Mouse (Mus musculus): ENCODE data around the gene Ubox5.

DNA sequence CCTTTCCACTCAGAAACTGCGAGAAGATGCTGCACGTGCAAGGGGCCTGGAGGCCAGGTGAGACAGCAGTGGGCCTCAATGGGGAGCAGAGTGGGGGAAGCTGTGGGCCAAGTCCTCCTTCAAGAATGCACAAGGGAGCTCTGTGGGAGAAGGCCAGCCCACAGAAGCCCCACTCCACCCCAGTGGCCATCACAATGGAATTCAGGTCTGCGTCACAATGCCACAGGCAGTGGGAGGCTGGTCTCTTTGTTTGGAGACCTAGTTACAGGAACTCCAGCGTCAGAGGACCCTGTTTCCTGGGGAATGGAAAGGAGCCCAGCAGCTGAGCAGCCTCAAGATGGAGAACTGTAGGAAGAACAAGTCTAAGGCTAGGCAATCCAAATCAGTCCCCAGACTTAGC is 40.7 kb downstream of the Ubox5 start:
- TF ChIP-seq GATA1 (IDR thresholded peaks at IDR 0.05; ENCODE audit: borderline replicate concordance, low read length): no peak
- no peak for TF ChIP-seq FLI1 (IDR thresholded peaks at IDR 0.05; ENCODE audit: low read length)

All from megakaryocyte, embryonic 14.5 days (primary cell).